Mouse (Mus musculus) G1E-ER4 (cell line): ENCODE data around the gene Lsm10. TPM values are rescaled to one million over a fixed set of nuclear protein-coding genes. Genes with fewer than 3 reads are reported as not detected.

Experiments
- GATA1 ChIP-seq: IDR thresholded peaks from one replicate; pipeline ENCODE4 v1.8.0; 2012; ENCODE audit warnings: low read length, inconsistent platforms
- polyA plus RNA-seq: library from polyadenylated mRNA; stranded (reverse); fragments of >175 nt; gene quantifications from 2 replicates; pipeline ENCODE4 v1.2.3, GENCODE M21; 2012

Lsm10 gene
- polyA plus RNA-seq: 10.3 and 12.6 TPM in 2 replicates

DNA sequence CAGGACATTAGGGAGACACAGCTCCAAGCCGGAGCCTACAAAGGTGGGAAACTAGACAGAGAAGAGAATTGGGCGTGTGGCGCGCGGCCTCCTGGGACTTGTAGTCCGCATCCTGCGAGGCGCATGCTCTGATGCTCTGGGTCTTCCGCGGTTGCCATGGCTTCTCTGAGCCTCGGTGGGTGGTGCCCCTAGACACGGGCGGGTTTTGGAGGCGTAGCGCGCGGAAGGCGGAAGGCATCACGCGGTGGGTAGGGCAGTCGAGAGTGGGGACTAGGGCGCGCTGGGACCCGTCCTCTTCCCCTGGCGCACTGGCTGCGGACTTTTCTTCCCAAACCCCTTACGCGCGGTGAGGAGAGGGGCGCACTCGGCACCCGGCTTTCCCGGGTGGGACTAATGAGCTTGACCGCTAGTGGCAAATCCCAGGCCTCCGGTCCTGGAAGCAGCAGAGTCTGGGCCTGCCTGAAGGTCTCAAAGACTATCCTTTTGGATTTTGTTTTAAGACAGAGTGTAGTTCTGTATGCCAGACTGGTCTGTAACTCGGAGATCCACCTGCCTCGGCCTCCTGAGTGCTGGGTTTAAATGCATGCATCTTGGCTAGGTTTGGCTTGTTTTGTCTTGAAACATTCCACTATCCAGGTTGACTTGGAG, at the start of gene Lsm10:
Gene Lsm10 (plus strand): TSS at position 160 of the 648 bp plus-strand sequence.
- no peak for TF ChIP-seq GATA1

GRCm38 (mm10) chr4:126046851-126047585, 49.4 kb upstream of the Lsm10 start, which contains the start of gene Mrps15:
TSS of gene Mrps15 (plus strand) at chr4:126046925.
- no peak for TF ChIP-seq GATA1

- no peak for TF ChIP-seq GATA1
Measured at GRCm38 (mm10) chr4:126051617-126052016, 44.8 kb upstream of the Lsm10 start.

GRCm38 (mm10) chr4:126057207-126058133, 39.0 kb upstream of the Lsm10 start:
- peak; percentile 5 for TF ChIP-seq GATA1

- TF ChIP-seq GATA1: no peak
Measured at GRCm38 (mm10) chr4:126058134-126058996, 38.1 kb upstream of the Lsm10 start, which contains the start of gene Oscp1. TSS of gene Oscp1 (plus strand) at chr4:126058565.

- TF ChIP-seq GATA1: no peak
Measured at GRCm38 (mm10) chr4:126058997-126059362, 37.4 kb upstream of the Lsm10 start.

DNA sequence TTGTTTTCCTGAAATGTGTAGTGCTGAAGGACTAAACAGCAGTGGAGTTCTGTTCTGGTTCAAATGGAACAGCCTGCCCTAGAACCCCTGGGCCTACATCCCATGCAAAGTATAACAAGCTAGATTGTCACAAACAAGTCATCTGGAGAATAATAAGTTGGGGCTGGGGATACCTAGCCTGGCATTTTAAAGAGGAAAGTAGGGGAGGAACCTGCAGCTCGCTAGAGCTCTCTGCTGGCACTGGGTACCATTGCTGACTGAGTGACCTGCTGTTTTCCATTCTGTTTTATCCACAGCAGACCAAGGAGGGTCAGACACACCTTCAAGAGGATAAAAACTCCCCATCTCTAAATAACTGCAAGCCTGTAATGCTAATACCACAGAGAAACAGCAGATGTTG, 33.6 kb upstream of the Lsm10 start:
- no peak for TF ChIP-seq GATA1

DNA sequence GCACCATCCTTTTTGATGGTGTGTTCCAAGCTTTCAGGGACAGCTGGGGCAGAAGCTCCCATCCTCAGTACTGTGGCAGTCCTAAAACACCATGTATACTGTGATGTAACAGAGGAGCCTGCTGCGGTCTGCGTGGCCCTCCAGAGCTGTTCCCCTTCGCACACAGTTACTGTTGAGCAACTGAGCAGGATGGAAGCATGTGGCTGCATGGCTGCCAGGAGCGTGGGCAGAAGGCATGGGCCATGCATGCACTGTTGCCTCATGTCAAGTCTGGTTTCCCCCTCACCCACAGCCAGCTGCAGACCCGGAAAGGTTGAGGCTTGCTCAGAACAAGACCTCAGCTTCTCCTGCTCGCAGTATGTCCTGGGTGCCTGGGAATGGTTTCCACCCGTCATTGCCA, 31.2 kb upstream of the Lsm10 start:
- TF ChIP-seq GATA1: no peak

GRCm38 (mm10) chr4:126067401-126068077, 28.9 kb upstream of the Lsm10 start:
- TF ChIP-seq GATA1: no peak

- no peak for TF ChIP-seq GATA1
Measured at GRCm38 (mm10) chr4:126068842-126069241, 27.6 kb upstream of the Lsm10 start.

GRCm38 (mm10) chr4:126077833-126078232, 18.6 kb upstream of the Lsm10 start:
- no peak for TF ChIP-seq GATA1

DNA sequence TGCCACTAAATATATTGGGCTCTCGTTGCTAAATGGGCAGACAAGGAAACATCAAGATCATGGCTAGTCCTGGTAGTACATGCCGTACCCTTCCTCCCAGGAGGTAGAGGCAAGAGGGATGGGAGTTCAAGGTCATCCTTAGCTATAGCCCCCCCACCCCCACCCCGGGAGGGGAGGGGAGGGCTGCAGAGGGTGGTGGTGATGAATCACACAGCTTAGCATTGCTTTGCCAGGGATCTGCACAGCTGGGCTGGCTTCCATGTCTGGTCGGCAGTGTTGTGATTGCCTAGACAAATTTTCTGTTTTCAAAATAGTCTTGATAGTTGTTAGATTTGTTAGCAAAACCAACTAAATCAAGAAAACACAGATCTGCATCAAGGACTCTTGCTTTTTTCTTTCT, 17.2 kb upstream of the Lsm10 start:
- TF ChIP-seq GATA1: no peak

- TF ChIP-seq GATA1: no peak
Measured at GRCm38 (mm10) chr4:126081601-126082000, 14.8 kb upstream of the Lsm10 start.

DNA sequence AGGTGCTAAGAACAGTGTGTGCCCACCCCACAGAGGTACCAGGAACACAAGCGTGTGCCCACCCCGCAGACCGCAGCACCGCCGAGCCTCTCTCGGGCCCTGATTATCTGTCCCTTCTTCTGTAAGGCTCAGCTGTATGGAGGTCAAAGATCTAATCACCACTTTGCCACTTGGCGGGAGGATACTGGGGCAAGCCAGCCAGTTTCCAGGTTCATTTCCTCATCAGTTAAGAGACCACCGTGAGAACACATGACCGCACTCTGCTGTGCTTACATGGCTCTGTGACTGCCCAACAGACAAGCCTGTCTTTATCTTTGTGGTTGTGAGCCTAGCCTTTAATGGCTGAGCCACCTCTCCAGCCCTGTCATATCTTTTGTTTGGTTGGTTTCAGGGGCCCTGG, 13.4 kb upstream of the Lsm10 start:
- TF ChIP-seq GATA1: peak; percentile 69

DNA sequence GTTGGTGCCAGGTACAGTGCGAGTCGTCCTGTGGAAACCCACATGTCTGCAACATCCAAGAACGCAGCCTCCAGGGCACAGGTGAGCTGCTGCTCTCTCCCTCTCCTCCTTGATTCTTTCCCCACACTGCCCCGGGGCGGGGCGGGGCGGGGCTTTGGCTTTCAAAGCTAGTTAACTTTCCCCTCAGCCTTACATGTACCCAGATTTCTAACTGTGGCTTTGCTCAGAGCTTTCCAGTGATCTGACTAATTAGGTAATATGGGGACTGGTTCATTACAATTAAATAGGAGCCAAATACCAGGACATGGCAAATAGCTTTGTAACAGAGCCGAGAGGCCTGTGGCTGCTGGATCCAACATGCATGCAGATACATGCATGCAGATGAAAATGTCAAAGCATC, 12.0 kb upstream of the Lsm10 start:
- TF ChIP-seq GATA1: no peak
